Mouse (Mus musculus) left cerebral cortex, postnatal 14 days (tissue): ENCODE data around the gene Rhbdd2. TPM values are rescaled to one million over a fixed set of nuclear protein-coding genes. Genes with fewer than 3 reads are reported as not detected.
"Not testable (repeated sequence)": the region's sequence is repeated elsewhere in the genome, so short reads cannot be mapped to it uniquely, and the experiment has no call there.

ENCODE experiments used
- DNase-seq, 2 experiments: peaks; one replicate each; pipeline ENCODE4 v3.0.0; 2021 to 2022; ENCODE audit warnings: low spot score in 2 of 2, mixed read lengths in 1 of 2
- intact Hi-C: fragments of 180-260 bp; cut with DNase I; formaldehyde crosslinking; loops from one replicate; pipeline ENCODE4 v1.15.1; 2025
- long read RNA-seq, 2 experiments: library from polyadenylated mRNA; stranded (forward); transcript quantifications; one replicate each; pipeline ENCODE4 v2.0.0; 2021
- total RNA-seq, 2 experiments: library from RNA; stranded (reverse); gene quantifications; 2 replicates each; pipeline ENCODE4 v1.2.3; 2021

Rhbdd2 gene
- total RNA-seq = 10 to 100 TPM; 84.9 to 87.5 TPM
- long read RNA-seq, experiment 1, full-length matches to known transcripts = 122 of 139 reads
- long read RNA-seq, experiment 1, partial matches to known transcripts = 4 of 139 reads
- long read RNA-seq, experiment 1, other reads (novel, unspliced or antisense) = 13 of 139 reads
- long read RNA-seq, experiment 2, full-length matches to known transcripts = 93 of 110 reads
- long read RNA-seq, experiment 2, partial matches to known transcripts = 9 of 110 reads
- long read RNA-seq, experiment 2, other reads (novel, unspliced or antisense) = 8 of 110 reads

DNA sequence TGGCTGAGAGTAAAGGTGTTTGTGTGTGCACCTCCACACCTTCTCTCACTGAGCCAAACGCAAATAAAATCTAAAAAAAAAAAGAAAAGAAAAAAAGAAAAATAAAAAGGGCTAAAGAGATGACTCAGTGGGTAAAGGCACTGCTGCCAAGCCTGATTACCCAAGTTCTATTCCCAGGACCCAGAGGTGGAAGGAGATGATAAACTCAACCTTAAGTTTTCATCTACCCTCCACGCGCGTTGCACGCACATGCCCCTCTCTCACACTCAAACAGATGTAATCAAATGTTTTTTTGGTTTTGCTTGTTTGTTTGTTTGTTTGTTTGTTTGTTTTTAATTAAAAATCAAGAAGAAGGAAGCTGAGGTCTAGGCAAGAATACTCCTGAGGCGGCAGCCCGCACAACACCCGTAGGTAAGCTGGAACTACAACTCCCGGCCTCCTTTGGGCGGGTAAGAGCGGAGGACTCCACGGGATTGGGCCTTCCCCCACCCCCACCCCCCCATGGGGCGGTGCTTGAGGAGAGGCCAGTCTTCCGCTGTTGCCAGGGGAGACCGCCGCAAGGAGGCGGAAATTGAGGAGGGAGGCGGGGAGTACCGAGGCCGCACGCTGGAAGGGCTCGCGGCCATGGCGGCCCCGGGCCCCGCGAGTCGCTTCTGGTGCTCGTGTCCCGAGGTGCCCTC is at the start of gene Rhbdd2:
TSS of gene Rhbdd2 (plus strand) at position 502 of the 680 bp plus-strand sequence.
- intact Hi-C loops = loop anchor here (5.0 kb wide), 2 partner anchors 55 to 130 kb away; no protein-coding TSS in a partner anchor
- DNase-seq = peak; percentile 95 to 96

DNA sequence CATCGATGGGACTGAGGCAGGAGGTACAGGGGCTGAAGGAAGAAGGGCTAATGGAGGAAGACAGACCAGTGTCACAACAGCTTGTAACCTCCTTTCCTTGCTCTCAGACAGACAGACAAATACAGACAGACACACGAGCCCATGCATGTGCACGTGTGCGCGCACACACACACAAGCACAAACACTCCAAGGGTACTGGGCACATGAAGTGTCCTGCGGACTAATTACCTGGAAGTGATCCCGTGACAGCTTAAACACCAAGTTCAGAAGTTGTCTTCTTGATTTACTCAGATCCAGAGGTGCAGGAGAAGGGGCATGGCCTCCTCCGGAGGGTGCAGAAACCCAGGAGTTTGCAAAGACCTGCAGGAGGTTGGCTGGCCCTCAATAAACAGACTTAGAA is 46.7 kb upstream of the Rhbdd2 start:
- intact Hi-C loops = no loop called here

DNA sequence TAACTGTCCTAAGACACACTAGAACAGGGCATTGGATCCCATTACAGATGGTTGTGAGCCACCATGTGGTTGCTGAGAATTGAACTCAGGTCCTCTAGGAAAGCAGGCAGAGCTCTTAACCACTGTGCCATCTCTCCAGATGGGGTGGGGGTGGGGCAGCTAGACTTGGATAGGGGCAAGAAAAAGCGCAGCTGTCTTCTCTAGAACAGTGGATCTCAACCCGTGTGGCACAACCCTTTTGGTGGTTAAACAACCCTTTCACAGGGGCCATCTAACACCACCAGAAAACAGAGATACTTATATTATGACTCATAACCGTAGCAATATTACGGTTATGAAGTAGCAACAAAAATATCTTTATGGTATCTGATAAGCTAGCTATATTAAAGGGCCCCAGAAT is 44.7 kb upstream of the Rhbdd2 start:
- intact Hi-C loops = no loop called here

More for the DNA sequence above, 46.7 kb upstream of the Rhbdd2 start:
- DNase-seq = no peak

DNA sequence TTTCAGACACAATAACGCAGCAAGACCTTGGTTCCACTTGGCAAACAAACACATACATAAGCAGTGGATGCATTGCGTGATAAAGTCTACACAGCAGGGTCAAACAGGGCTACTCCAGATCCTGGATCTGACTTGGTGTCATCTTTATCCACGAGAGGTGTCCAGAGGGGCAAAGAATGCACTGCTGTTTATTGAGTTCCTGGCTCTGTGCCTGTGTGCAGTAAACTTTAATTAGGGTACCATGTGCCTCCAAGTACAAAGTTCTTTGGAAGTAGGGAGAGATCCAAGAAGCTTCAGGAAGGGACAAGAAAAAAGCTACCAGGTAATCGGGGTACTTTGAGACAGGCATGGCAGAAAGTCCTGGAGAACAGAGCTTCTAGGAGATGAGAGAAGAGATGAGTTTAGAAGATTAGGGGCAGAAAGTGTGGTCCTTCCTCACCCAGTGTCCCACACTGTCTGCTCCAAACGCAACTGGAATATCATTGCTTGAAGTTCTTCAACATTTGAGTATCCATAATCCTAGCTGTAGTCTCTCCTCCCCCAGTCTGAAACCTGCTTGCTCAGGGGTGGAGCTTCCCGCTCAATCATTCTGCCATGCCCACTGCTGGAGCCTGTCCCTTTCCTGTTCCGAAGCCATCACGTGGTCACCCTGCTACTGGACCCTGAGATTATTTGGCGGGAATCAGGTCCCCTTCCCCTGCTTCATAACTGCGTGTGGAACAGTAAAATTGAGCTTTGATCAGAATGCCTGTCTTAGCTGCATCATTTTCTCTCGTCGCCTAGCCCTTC is 42.2 kb upstream of the Rhbdd2 start:
- no peak for DNase-seq
- intact Hi-C loops = no loop called here

More for the DNA sequence above, 44.7 kb upstream of the Rhbdd2 start:
- no peak for DNase-seq

DNA sequence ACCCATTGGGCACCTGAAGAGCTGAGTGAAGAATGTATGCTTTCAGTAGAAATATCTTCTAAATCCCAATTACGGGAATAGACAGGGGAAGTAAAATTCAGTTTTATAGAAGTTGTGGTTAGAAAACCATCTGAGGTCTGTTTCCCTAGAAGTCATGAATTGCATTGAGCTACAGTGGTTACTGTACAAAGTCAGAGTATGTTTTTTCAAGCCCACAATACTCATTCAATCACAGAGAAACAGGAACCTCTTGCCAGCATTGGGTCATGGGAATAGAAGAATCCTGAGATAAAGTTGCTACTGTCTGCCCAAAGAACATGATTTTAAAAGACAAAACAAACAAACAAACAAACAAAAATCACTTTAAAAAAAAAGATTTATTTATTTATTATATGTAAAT is 27.8 kb upstream of the Rhbdd2 start:
- intact Hi-C loops, DNase-seq: not testable (repeated sequence)

DNA sequence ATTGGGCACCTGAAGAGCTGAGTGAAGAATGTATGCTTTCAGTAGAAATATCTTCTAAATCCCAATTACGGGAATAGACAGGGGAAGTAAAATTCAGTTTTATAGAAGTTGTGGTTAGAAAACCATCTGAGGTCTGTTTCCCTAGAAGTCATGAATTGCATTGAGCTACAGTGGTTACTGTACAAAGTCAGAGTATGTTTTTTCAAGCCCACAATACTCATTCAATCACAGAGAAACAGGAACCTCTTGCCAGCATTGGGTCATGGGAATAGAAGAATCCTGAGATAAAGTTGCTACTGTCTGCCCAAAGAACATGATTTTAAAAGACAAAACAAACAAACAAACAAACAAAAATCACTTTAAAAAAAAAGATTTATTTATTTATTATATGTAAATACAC is 25.7 kb upstream of the Rhbdd2 start:
- DNase-seq, intact Hi-C loops: not testable (repeated sequence)

DNA sequence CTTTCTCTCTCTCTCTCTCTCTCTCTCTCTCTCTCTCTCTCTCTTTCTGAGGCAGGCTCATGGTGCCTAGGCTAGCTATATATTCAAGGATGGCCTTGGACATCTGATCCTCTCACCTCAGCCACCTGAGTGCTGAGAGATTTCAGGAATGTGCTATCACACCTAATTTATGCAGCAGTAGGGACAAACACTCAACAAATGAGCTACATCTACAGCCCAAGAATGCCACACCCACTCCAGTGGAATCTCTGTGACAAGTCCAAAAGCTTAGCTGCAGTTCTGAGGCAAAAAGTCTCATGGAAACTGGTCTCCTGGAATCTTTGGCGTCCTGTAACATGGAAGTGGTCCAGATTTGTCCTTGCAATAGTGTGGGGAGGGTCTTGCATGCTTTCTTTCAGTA is 24.8 kb upstream of the Rhbdd2 start:
- no peak for DNase-seq
- intact Hi-C loops = no loop called here

DNA sequence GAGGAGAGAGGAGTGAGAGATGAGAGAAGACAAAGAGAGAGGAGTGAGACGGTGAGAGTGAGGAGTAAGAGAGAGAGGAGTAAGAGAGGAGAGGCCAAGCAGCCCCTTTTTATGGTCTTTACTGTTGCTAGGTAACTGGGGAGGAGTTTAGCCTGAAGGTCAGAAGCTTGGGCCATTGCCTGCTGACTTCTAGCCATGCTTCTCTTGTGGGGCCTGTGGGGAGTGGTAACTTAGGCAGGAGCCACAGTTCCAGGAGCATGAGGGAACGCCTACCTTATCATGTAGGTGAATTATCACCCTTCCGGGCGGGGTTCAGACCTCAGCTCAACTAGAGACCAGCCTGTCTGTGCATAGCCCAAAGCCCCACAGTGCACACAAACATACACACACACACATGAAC is 22.6 kb upstream of the Rhbdd2 start:
- intact Hi-C loops = no loop called here
- no peak for DNase-seq

DNA sequence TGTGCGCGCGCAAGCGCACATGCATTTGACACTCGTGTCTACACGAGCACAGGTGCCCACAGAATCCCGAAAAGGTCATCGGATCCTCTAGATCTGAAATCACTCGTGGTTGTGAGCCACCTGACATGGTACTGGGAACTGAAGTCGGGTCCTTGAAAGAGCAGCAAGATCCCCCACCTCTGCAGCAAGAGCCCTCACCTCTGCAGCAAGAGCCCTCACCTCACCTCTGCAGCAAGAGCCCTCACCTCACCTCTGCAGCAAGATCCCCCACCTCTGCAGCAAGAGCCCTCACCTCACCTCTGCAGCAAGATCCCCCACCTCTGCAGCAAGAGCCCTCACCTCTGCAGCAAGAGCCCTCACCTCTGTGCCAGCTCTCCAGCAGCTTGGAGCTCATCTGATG is 12.7 kb upstream of the Rhbdd2 start:
- DNase-seq = not testable (repeated sequence)
- intact Hi-C loops = loop anchor here (5.0 kb wide), 1 partner anchor 67 kb away; no protein-coding TSS in a partner anchor

DNA sequence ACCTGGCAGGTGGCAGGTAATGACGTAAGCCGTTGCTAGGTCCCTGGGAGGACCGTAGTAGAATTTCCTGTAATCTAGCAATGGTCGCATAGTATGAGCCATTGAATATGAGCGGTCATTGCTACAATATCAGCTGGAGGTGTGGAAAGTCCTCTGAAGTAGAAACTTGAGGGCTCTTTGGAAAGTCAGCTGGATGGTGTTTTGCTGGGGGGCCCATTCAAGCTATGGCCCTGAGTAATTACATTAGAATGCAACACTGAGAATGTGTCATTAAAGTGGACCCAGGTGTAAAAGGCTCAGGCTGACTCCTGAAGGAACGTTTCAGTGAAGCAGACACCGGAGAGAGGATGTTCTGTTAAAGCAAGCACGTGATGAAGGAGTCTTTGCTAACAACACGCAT is 11.9 kb upstream of the Rhbdd2 start:
- intact Hi-C loops = no loop called here
- no peak for DNase-seq

DNA sequence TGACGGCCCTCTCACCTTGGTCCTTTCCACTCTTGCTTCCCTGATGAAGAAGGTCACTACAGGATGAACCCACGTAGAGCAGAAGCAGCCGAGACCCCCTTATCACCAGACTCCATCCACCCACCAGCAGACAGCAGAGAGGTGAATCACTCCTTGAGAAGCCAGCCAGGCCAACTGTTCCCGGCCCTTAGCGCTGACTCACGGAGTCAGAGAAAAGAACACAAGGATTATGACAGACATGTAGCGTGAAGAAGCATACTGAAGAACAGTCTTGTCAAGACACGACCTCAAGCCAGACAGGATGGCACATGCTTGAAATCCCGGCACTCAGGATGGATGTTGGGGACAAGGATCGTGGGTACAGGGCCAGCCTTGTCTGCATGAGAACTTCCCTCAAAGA is 10.7 kb upstream of the Rhbdd2 start:
- intact Hi-C loops = no loop called here
- peak in 1 of 2 experiments; percentile 40 for DNase-seq

DNA sequence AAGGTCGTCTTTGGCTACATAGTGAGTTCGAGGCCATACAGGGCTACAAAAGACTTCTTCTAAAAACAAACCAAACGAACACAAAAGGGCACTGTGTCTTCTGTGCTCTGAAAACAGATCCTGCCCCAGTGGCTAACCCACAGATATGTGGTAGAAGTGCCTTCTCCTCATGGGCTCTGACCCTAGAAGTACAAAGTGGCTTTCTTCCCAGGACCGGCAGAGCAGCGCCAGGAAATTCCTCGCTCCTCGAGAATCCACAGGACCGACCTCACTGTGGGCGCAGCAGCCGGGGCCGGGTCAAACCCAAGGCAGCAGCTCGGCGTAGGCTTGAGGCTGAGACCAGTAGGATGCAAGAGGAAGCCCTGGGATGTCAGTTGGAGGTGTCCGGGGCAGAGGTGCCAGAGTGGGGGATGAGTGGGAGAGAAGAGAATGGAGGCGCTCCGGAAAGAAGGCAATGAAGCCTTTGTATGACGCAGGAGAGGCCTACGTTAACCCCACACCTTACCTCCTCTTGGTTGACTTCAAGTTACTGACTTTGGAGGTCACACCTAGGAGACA is 9.3 kb upstream of the Rhbdd2 start:
- intact Hi-C loops = no loop called here
- no peak for DNase-seq

DNA sequence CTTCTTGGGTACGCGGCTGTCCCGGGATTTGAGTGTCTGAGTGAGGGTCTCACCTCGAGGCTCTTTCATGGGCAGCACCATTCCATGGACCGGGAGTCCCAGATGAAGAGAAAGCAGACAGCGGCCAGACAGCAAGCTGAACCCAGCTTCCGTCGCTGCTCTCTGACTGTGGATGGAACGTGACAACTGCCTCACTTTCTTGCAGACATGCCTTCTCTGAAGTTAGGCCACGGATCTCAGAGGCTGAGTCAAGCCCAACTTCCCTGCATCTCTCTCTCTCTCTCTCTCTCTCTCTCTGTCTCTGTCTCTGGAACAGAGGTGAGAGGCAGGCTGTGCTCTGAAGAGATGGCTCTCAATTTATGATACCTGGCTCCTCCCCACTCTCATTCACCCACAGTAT is 3.5 kb upstream of the Rhbdd2 start:
- intact Hi-C loops = no loop called here
- DNase-seq = no peak

DNA sequence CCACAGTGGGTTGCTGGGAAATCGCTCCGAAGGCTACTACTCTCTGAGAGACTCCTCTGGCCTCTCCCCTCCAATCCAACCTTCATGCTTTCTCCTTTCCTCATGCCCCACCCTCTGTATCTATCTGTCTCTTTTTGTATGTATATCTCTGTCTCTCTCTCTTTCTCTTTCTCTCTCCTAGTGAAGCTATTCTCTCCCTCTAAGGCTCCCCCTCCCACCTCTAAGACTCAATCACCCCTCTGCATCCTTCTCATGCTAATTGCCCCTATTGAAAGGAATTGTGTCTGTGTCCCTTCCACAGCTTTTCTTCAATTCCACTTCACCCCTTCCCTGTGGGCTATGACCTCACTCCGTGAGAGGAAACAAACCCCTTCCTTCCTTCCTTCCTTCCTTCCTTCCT is 3.0 kb upstream of the Rhbdd2 start:
- no peak for DNase-seq
- intact Hi-C loops = no loop called here

DNA sequence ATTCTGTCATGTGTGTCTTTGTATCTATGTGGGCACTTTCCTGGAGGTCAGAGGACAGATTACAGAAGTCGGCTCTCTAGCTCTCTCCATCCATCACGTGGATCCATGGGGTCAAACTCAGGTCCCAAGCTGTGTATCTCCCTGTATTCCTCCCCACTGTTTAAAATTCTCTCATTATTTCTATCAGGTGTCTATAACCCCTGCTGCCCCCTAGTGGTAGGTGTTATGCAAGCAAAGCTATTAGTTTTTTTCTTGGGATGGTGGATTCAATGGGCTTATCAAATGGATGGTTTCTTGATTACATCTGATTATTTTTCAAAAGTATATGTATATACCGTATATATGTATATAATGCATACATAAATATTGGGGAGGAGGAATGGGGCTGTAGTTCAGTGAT is 1.8 kb upstream of the Rhbdd2 start:
- DNase-seq = peak; percentile 67 to 73
- intact Hi-C loops = loop anchor here (5.0 kb wide), 2 partner anchors 57 to 132 kb away; no protein-coding TSS in a partner anchor

DNA sequence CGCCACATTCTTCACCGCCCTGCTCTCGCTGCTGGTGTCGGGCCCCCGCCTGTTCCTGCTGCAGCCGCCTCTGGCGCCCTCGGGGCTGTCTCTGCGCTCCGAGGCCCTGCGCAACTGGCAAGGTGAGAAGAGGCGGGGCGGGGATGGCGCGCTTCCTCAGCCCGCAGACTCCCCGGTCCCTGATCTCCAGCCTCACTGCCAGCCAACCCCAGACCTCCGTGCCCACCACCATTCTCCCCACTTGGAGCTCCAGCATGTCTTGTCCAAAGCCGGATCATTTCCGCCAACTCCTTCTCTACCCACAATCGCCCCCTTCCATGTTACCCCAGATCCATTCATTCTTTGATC is 353 bp downstream of the Rhbdd2 start:
- no peak for DNase-seq
- intact Hi-C loops = loop anchor here (5.0 kb wide), 2 partner anchors 55 to 130 kb away; no protein-coding TSS in a partner anchor

DNA sequence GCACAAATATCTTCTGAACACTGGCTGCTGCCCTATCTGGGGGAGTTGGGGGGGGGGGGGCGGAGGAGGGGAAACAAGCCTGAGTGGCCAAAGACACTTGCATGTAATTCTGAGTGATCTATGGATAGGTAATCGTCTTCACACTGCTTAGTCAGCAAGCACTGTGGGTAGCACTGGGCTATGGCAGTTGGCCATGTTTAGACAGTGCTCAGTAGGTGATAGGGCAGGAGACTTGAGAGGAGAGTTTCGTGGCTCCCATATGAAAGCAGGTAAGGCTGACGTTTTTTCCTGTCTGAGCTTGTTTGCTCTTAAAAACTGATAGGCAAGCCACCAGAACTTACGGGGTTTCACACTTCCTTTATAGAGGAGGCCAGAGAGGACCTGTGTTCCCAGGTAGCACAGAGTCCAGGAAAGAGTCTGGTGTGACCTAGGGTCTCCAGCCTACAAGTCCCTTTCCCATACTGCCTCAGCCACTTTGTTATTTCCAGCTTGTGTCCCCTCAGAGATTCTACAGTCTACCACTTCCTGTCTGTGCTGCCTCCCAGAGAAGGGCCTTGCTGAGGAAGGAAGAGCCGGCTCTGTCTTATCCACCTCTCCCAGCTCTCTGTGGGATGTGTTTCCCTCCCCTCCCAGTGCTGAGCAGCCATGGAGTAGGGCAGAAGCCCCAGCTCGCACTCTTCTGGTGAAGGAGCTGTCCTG is 7.5 kb downstream of the Rhbdd2 start:
- intact Hi-C loops = no loop called here
- DNase-seq = no peak

DNA sequence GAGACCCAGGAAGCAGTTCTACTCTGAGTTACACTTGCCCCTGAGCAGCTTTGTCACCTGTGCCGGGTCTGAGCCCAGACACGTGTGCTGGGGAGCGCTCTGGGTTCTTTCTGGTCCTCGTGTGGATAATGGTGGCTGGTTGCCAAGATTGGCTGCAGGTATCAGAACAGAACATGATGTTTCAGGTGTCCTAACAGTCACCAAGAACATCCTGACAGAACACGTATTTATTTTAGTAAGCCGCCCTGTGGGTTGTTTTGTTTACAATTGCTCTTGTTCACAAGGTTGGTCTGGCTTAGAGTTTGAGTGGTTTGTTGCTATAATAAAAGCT is 8.0 kb downstream of the Rhbdd2 start:
- DNase-seq = peak in 1 of 2 experiments; percentile 42
- intact Hi-C loops = no loop called here

DNA sequence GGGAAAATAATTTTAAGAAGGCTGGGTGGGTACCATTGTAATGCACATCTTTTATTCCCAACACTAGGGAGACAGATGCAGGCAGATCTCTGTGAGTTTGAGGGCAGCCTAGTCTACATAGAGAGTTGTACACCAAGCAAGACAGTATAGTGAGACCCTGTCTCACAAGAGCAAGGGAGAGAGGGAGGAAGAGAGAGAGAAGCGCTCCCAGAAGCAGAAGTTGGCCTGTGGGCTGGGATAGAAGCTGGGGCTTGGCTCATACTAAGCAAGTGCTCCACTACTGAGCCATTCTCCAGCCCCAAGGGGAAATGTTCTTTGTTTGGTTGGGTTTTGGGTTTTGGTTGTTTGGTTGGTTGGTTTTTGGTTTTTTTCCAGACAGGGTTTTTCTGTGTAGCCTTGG is 8.6 kb downstream of the Rhbdd2 start:
- no peak for DNase-seq
- intact Hi-C loops = no loop called here
